Comparison of ENCODE assay signal across 8 mouse cellular contexts in the genomic region with DNA sequence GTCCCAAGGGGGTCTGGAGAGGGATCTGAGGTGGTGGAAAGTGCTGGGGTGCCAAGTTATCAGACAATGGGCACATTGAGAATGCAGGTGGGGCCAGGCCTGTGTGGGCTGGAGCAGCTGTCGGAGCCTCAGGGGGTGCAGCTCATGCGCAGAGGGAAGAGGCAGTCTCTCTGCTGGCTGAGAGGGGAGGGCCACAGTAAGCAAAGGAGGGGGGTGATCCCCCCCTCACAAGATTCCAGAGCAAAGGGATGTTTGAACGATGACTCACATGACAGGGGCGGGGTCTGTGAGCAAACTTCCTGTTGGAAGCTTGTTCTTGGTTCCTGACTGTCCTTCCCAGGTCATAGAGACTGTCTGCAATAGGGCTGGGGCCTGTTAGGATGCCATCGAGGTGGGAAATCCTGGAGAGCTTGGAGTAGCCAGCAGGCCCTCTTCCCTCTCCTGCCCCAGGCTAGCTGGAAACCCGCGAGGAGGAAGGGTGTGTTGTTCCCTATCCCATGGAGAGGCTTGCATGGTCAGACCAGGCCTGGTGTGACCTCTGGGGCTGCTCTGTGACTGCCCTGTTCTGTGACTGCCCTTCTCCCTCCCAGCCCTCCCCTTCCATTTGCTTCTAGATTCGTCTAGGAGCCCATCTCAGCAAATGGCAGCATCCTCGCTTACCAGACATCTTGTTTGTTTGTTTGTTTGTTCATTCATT. TPM values are rescaled to one million over a fixed set of nuclear protein-coding genes. Genes with fewer than 3 reads are reported as not detected.
DNase-seq lines count a peak whose midpoint lies in the region; ATAC-seq and TF ChIP-seq lines count a peak whose summit lies in the region.

No protein-coding gene starts in this region.

- H3K4me2 ChIP-seq in lung, embryonic 14.5 days, result no peak overlapping the region

- TF ChIP-seq CTCF in lung, embryonic 14.5 days (IDR thresholded peaks at IDR 0.05; ENCODE audit: low read depth), result no peak

- peak; percentile 76 for ATAC-seq in lung, embryonic 14.5 days (ENCODE audit: insufficient read depth)
- ATAC-seq in cerebellum, adult (ENCODE audit: insufficient number of reproducible peaks, low FRiP score, low TSS enrichment), result no peak

- in situ Hi-C loops in ES-E14 (cut with MboI; ENCODE audit: low sequenced_read_pairs in 2 of 2, unreplicated experiment in 2 of 2), result no loop called here

- H3K36me3 ChIP-seq in ES-E14 (ENCODE audit: control insufficient read depth, insufficient read depth, low read length, poor library complexity, severe bottlenecking), result peaks cover 2% of the 10 kb centered on the region; the same call in 1 of the 2 replicates
- no peaks in the 10 kb centered on the region for H3K36me3 ChIP-seq in lung, embryonic 14.5 days (ENCODE audit: insufficient read depth)

- 32% methylated on average over 9 of the region's 9 CpGs for WGBS in lung, embryonic 14.5 days

- H3K4me3 ChIP-seq in ES-E14 (ENCODE audit: insufficient read depth in 1 of 2, low read depth in 1 of 2, low read length in 2 of 2, poor library complexity in 1 of 2, severe bottlenecking in 1 of 2), result peak overlapping the region; percentile 27 to 52
- no peak overlapping the region for H3K4me3 ChIP-seq in lung, embryonic 14.5 days (ENCODE audit: low read depth, low read length)

- peaks cover 27 to 32% of the 10 kb centered on the region in 2 experiments for H3K4me1 ChIP-seq in ES-E14 (ENCODE audit: control insufficient read depth in 2 of 2, insufficient read depth in 2 of 2, low read length in 2 of 2, poor library complexity in 1 of 2)
- peaks cover 17% of the 10 kb centered on the region for H3K4me1 ChIP-seq in lung, embryonic 14.5 days (ENCODE audit: insufficient read depth)

- H3K27me3 ChIP-seq in lung, embryonic 14.5 days (ENCODE audit: insufficient read depth, low read length), result no peaks in the 10 kb centered on the region

- peak overlapping the region; percentile 61 for H3K9ac ChIP-seq in ES-E14 (ENCODE audit: insufficient read depth, low read depth, low read length, poor library complexity, severe bottlenecking)
- no peak overlapping the region for H3K9ac ChIP-seq in lung, embryonic 14.5 days

- H3K27ac ChIP-seq in ES-E14 (ENCODE audit: insufficient read depth, low read depth, low read length, poor library complexity, severe bottlenecking), result peak overlapping the region; percentile 92
- H3K27ac ChIP-seq in lung, embryonic 14.5 days (ENCODE audit: low read depth), result peak overlapping the region; percentile 75

- H3K9me3 ChIP-seq in ES-E14 (ENCODE audit: control insufficient read depth, insufficient read depth, low read depth, low read length), result no peaks in the 10 kb centered on the region
- H3K9me3 ChIP-seq in lung, embryonic 14.5 days (ENCODE audit: low read depth, low read length), result no peaks in the 10 kb centered on the region

- DNase-seq in adrenal gland, adult 2 months, result peak; percentile 51
- DNase-seq in adrenal gland, adult 18-20 months (ENCODE audit: low spot score in 2 of 2), result no peak
- DNase-seq in ES-E14 (ENCODE audit: low read depth, low spot score), result peak; percentile 86
- DNase-seq in gastrocnemius, postnatal 10 days, result peak; percentile 34
- peak; percentile 75 for DNase-seq in kidney, adult 18-20 months
- peak; percentile 81 for DNase-seq in lung, embryonic 14.5 days
- DNase-seq in yolk sac, embryonic 10.5 days (ENCODE audit: low spot score), result peak; percentile 88

TF ChIP-seq in ES-E14, 5 proteins besides CTCF, POLR2A, EP300 and RAD21:
- TF ChIP-seq ZNF384 (IDR thresholded peaks at IDR 0.05; ENCODE audit: low read depth, low read length), result no peak
- no peak for TF ChIP-seq ZC3H11A (IDR thresholded peaks at IDR 0.05; ENCODE audit: borderline replicate concordance, low read depth, low read length)
- TF ChIP-seq MAFK (IDR thresholded peaks at IDR 0.05; ENCODE audit: insufficient read depth, low read depth, low read length), result no peak
- TF ChIP-seq CHD2 (IDR thresholded peaks at IDR 0.05; ENCODE audit: low read depth, low read length), result no peak
- TF ChIP-seq HCFC1 (IDR thresholded peaks at IDR 0.05; ENCODE audit: borderline replicate concordance, insufficient read depth, low read length), result no peak

RNA-seq across cellular contexts. Expression of gene Cdh1, which starts 16.5 kb away (rescaled TPM):
- total RNA-seq in adrenal gland, adult 2 months (2021), result under 1 TPM; 0.14 to 0.23 TPM
- polyA plus RNA-seq in adrenal gland, adult 2 months (2012; rRNA removed), result 0.08 and 0.09 TPM in 2 replicates
- total RNA-seq in adrenal gland, adult 18-20 months (2021), result under 1 TPM; 0.16 to 0.27 TPM
- total RNA-seq in ES-E14 (2012; rRNA removed), result 254 and 424 TPM in 2 replicates
- total RNA-seq in gastrocnemius, postnatal 10 days (2021), result 1 to 10 TPM in 1 of 2 experiments, under 1 TPM in 1; 0.95 to 1.4 TPM
- polyA plus RNA-seq in lung, embryonic 14.5 days (2014; fragmentation: Nextera tagmentation; extraction: Ambion mirVana), result 85.3 and 89.8 TPM in 2 replicates

RNA-seq across cellular contexts. Expression of gene Gm10073, which starts 46.4 kb away (rescaled TPM):
- 100 to 1,000 TPM in 1 of 2 experiments, 10 to 100 TPM in 1; 71.9 to 145 TPM for total RNA-seq in adrenal gland, adult 2 months (2021)
- 50.1 and 65.3 TPM in 2 replicates for polyA plus RNA-seq in adrenal gland, adult 2 months (2012; rRNA removed)
- total RNA-seq in adrenal gland, adult 18-20 months (2021), result 100 to 1,000 TPM; 116 to 132 TPM
- total RNA-seq in ES-E14 (2012; rRNA removed), result 83.5 and 86.5 TPM in 2 replicates
- 100 to 1,000 TPM; 111 to 136 TPM for total RNA-seq in gastrocnemius, postnatal 10 days (2021)
- 10.1 and 11.4 TPM in 2 replicates for polyA plus RNA-seq in lung, embryonic 14.5 days (2014; fragmentation: Nextera tagmentation; extraction: Ambion mirVana)

Comparison
In these comparisons a context has a peak if more than half of its experiments do, and no peak if none do; other contexts are left out.
1. DNase-seq: peak in adrenal gland, adult 2 months (single experiment), ES-E14 (single experiment), gastrocnemius, postnatal 10 days (single experiment), kidney, adult 18-20 months (single experiment), lung, embryonic 14.5 days (single experiment) and yolk sac, embryonic 10.5 days (single experiment); none in adrenal gland, adult 18-20 months (0 of 2).
2. RNA of gene Cdh1, which starts 16.5 kb away (total RNA-seq): 254 to 424 TPM in ES-E14; 0.95 to 1.4 TPM in gastrocnemius, postnatal 10 days, 0.16 to 0.27 TPM in adrenal gland, adult 18-20 months and 0.14 to 0.23 TPM in adrenal gland, adult 2 months; every median in the first group is over 100 times any median in the second.